Mouse (Mus musculus): ENCODE measurements around the gene Myh2.

Gene Myh2

GRCm38 (mm10) chr11:67170727-67171126 is at the start of gene Myh2:
TSS of gene Myh2 (plus strand) at chr11:67171027.
- DNase-seq (ENCODE audit: low read depth, low spot score): no peak

DNA sequence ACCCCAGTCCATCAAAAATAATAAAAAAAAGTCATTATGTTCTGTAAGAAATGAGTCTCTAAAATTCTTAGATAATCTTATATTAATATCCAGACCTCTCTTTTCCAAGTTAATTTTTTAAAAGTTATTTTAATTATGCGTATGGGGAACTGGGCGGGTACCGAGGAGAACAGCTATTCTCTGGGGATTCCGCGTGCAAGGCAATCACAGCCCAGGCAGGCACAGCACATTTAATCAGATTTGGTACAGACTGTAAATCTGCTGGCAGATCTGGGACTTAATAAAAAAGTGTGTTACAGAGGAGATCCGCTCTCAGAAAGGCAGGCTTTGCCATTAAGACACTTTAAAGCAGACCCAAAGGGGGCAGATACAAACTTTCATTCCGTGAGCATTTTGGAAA is 45.9 kb upstream of the Myh2 start:
- DNase-seq (ENCODE audit: low read depth, low spot score): no peak

- DNase-seq (ENCODE audit: low read depth, low spot score): no peak
Observed at GRCm38 (mm10) chr11:67125361-67125760, 45.5 kb upstream of the Myh2 start.

- no peak for DNase-seq (ENCODE audit: low read depth, low spot score)
Observed at GRCm38 (mm10) chr11:67133526-67133925, 37.3 kb upstream of the Myh2 start.

DNA sequence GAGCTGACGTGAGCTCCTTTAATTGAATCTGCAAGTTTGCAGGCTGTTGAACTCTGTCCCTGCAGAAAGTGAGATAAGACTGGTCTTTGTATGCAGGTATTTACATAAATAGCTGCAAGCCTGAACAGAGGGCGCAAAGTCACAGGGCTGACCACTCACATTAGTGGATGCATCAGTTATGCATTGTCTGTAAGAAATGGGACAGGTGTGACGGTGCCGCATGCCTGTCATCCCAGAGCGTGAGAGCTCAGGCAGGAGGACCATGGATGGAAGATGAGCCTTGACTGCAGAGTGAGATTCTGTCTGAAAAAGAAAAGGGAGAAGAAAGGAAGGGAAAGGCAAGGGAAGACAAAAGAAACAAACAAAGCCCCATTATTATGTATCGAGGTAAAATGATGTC is 36.2 kb upstream of the Myh2 start:
- DNase-seq (ENCODE audit: low read depth, low spot score): no peak

GRCm38 (mm10) chr11:67135532-67135931 is 35.3 kb upstream of the Myh2 start:
- DNase-seq (ENCODE audit: low read depth, low spot score): no peak

DNA sequence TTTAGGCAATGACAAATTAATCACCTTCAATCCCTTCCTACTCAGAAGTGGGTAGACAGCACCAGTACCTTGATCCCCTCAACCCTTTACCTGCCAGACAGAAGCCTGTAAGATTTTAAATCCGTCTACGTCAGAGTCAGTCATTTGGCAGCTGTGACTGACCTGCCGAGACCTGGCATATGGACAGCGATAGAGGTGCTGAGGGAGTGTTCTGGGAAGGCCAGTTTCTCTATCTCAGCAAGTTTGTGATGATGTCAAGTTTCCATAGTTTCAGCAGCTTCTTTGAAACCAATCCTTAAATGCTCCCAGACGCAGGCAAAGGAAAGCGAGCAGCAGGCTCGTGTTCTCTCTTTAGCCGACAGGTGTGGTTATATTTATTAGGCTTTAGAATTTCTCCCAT is 31.3 kb upstream of the Myh2 start:
- no peak for DNase-seq (ENCODE audit: low read depth, low spot score)

GRCm38 (mm10) chr11:67140175-67140574 is 30.7 kb upstream of the Myh2 start:
- DNase-seq (ENCODE audit: low read depth, low spot score): no peak

DNA sequence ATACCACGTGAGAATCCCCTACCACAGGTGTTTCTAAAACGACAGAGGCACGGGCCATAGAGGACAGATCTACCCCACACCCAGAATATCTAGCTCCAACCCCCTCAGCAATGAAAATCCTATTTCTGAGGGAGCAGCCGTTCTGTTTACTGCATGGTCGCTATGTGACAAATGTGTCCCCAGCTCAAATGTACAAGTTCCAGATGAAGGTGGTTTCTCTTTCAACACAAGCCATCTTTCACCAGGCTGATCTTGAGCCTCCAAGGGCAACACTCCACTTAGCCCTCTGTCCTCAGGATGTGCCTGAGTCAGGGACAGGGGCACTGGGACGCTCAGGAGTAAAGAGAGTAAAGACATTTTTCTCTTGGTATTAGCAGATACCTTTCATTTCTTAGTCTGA is 29.8 kb upstream of the Myh2 start:
- DNase-seq (ENCODE audit: low read depth, low spot score): no peak

DNA sequence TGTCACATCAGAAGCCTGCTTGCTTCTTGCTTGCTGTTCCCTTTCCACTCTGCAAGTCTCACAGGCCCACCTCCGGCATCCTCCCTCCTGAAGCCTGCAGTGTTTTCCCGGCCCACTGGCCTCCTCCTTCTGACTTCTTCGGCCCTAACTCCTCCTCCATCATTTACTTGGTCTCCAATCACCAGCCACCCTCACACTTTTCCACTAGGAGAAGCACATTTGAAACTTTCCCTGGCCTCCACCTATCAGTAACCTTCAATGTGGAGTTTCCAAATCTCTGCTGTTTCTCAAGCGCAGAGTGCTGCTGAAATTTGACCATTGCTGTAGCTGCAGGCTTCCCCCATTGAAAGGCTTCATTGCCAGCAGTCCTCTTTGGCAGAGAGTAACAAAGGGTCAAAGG is 28.8 kb upstream of the Myh2 start:
- DNase-seq (ENCODE audit: low read depth, low spot score): no peak

- DNase-seq (ENCODE audit: low read depth, low spot score): no peak
Observed at GRCm38 (mm10) chr11:67143065-67143464, 27.8 kb upstream of the Myh2 start.

GRCm38 (mm10) chr11:67143863-67144498 is 26.8 kb upstream of the Myh2 start:
- DNase-seq (ENCODE audit: low read depth, low spot score): no peak

DNA sequence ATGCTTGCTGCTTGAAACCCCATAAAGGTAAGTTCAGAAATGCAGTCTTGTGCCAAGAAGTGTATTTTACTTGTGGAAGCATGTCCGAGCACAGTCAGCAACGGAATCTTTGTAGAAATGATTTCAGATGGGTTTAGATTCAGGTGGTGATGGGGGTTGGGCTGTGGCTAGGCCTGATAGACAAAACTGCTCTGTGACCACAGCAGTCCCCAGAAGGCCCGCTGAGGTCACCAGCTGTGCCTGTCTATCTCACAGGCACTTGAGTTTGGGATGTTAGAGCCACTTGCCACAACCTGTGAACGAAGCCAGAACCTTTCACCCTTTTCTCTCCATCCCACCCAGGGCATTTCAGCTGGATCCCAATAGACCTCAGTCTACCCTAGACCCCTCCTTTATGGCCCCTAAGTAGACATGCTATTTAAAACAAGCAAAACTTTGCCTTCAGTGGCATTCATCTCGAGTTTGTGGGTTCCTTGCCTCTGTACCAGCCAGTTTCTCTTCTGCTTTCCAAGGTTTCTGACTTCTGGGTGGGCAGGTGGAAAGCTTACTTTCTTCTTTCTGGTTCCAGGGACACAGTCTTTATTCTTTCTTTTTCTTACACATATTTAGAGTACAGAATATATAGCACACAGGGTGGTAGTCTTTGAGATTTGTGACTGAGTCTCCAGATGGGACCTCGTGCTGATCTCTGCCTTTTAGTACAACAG is 26.1 kb upstream of the Myh2 start:
- no peak for DNase-seq (ENCODE audit: low read depth, low spot score)

DNA sequence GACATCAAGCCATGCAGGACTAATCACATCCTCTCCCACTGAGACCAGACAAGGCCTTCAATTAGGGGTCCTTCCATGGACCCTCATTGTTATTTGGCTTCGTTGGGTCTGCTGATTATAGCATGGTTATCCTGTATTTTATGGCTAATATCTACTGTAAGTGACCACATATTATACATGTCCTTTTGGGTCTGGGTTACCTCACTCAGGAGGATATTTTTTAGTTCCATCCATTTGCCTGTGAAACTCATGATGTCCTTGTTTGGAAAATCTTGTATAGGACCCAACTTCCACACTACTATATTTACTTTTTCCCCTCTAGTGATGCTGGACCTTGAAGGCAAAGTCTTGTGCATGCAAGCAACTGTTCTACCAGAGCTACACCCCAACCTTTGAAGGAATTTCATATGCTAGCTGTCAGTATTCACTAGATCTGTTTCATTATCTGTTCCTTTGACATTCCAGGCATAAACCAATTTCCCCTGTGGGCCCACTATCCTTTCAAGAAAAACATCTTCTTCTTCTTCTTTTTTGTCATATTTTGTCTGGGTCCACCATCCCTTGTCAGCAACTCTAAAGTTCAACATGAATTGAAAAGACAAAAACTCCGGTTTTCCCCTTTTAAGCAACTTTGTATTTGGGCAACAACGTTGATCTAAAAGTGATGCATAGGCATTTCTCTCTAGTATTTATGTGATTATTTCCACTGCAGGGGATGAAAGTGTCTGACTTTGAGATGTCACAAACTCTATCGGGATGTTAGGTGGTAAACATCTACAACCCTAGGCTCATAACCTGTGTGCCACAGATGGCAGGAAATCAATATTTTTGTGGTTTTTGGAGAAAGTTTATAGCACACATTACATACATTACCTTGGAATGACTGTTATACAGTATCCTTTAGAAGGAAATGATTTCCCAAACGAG is 25.1 kb upstream of the Myh2 start:
- DNase-seq (ENCODE audit: low read depth, low spot score): no peak

DNA sequence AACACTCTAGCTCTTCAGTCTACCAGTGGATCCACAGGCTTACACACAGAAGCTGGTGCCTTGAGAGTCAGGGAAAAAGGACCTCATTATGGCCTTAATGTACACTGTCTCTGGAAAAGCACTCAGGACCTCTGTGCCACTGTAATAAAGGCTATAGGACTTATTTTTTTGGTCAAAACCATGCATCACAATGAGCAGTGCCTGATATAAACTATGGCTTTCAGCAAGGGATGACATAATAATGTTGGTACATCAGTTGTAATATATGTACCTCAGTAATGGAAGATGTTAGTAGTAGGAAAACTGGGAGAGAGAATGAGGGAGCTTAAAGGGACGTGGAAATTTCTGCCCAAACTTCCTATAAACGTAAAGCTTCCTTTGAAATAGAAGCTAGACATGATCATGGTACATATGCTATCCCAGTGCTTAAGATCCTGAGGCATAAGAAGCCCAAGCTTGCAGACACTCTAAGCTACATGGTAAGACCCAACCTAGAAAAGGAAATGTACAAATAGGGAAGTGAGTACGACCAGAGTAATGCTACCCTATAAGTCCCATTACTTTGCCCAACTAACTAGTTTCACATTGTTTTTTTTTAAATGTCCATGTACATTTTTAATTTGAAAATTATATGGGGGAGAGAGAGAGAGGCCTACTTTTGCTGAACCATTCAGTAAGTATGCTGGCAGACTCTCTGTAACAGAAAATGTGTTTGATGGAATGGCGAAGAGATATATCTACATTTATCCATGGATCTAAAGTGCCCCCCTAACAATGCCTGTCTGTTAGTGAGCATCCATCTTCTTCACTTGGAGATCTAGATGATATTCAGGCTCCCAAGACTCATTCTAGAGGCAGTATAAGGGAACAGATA is 24.2 kb upstream of the Myh2 start:
- no peak for DNase-seq (ENCODE audit: low read depth, low spot score)

DNA sequence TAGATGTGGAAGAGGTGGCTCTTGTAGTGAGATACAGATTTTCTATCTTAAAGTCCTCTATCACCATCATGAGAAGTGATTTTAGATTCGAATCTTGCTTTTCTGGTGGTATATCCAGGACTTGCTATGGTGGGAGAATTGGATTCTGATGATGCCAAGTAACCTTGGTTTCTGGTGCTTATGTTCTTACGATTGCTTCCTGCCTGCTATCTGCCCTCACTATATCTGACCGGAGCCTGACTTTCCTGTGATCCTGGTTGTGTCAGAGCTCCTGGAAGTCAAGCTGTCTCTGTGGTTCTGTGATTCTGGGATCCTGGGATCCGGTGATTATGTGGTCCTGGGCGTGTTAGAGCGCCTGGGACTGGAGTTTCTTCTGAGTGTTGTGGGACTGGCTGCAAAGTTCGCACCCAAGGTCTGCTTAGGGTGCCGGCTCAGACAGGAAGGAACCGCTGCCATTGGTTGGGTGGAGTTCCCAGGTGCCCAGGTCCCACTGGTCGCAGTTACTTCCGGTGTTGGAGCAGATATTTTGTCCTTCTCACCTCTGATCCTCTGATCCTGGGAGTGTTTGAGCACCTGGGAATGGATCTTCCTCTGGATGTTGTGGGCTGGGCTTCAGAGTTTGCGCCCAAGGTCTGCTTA is 23.4 kb upstream of the Myh2 start:
- no peak for DNase-seq (ENCODE audit: low read depth, low spot score)

GRCm38 (mm10) chr11:67148286-67149012 is 22.4 kb upstream of the Myh2 start:
- no peak for DNase-seq (ENCODE audit: low read depth, low spot score)

DNA sequence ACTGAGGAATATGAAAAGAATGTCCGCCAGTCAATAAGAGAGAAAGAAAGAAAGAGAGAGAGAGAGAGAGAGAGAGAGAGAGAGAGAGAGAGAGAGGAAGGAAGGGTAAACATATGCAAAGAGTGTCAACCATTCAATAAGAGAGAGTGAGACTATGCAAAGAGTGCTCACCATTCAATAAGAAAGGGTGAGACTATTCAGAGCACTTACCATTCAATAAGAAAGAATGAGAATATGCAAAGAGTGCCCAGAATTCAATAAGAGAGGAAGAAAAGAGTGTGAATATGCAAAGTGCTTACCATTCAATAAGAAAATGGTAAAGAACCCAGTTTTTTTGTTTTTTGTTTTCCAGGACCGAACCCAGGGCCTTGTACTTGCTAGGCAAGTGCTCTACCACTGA is 20.6 kb upstream of the Myh2 start:
- no peak for DNase-seq (ENCODE audit: low read depth, low spot score)

DNA sequence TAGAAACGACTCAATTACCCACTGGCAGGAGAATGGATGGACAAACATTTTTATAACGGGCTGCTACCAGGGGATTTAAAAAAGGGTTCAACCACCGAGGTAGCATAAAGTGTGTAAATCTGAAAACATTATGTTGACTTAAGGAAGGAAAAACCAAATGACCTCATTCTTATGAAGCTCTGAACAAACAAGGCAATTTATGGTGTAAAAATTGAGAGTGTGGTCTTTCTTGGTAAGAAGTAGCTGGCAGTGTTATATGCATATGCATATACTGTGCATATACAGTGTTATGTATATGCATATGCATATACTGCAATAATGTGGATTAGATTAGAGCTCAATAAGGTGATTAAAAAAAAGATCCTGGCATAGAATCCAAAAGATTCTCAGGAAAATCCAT is 19.7 kb upstream of the Myh2 start:
- no peak for DNase-seq (ENCODE audit: low read depth, low spot score)

Measured in brain, embryonic 18.5 days (tissue).